Mouse (Mus musculus): ENCODE results near the gene Wnk2.

Gene Wnk2

GRCm38 (mm10) chr13:49143323-49143722 lies 4.5 kb downstream of the Wnk2 start:
- no peak for DNase-seq (ENCODE audit: low read depth, low spot score)

GRCm38 (mm10) chr13:49142396-49142795 lies 5.4 kb downstream of the Wnk2 start:
- DNase-seq (ENCODE audit: low read depth, low spot score), result no peak

GRCm38 (mm10) chr13:49140567-49140966 lies 7.2 kb downstream of the Wnk2 start:
- no peak for DNase-seq (ENCODE audit: low read depth, low spot score)

GRCm38 (mm10) chr13:49134491-49134890 lies 13.3 kb downstream of the Wnk2 start:
- DNase-seq (ENCODE audit: low read depth, low spot score), result no peak

- no peak for DNase-seq (ENCODE audit: low read depth, low spot score)
Observed at GRCm38 (mm10) chr13:49133125-49133524, 14.7 kb downstream of the Wnk2 start.

GRCm38 (mm10) chr13:49131946-49132687 lies 15.7 kb downstream of the Wnk2 start:
- DNase-seq (ENCODE audit: low read depth, low spot score), result no peak

GRCm38 (mm10) chr13:49131342-49131855 lies 16.4 kb downstream of the Wnk2 start:
- no peak for DNase-seq (ENCODE audit: low read depth, low spot score)

- DNase-seq (ENCODE audit: low read depth, low spot score), result no peak
Observed at GRCm38 (mm10) chr13:49129845-49130244, 18.0 kb downstream of the Wnk2 start.

GRCm38 (mm10) chr13:49129154-49129553 lies 18.7 kb downstream of the Wnk2 start:
- no peak for DNase-seq (ENCODE audit: low read depth, low spot score)

GRCm38 (mm10) chr13:49127844-49128631 lies 19.8 kb downstream of the Wnk2 start:
- DNase-seq (ENCODE audit: low read depth, low spot score), result no peak

- no peak for DNase-seq (ENCODE audit: low read depth, low spot score)
Observed at GRCm38 (mm10) chr13:49122106-49122505, 25.7 kb downstream of the Wnk2 start.

GRCm38 (mm10) chr13:49117563-49117962 lies 30.3 kb downstream of the Wnk2 start:
- DNase-seq (ENCODE audit: low read depth, low spot score), result peak; percentile 47

- DNase-seq (ENCODE audit: low read depth, low spot score), result no peak
Observed at GRCm38 (mm10) chr13:49114921-49115320, 32.9 kb downstream of the Wnk2 start.

GRCm38 (mm10) chr13:49114116-49114515 lies 33.7 kb downstream of the Wnk2 start:
- no peak for DNase-seq (ENCODE audit: low read depth, low spot score)

GRCm38 (mm10) chr13:49113345-49113744 lies 34.5 kb downstream of the Wnk2 start:
- DNase-seq (ENCODE audit: low read depth, low spot score), result no peak

GRCm38 (mm10) chr13:49112652-49113051 lies 35.2 kb downstream of the Wnk2 start:
- DNase-seq (ENCODE audit: low read depth, low spot score), result no peak

- peak; percentile 16 for DNase-seq (ENCODE audit: low read depth, low spot score)
Observed at GRCm38 (mm10) chr13:49109665-49110064, 38.1 kb downstream of the Wnk2 start.

- no peak for DNase-seq (ENCODE audit: low read depth, low spot score)
Observed at GRCm38 (mm10) chr13:49108119-49108846, 39.5 kb downstream of the Wnk2 start.

- no peak for DNase-seq (ENCODE audit: low read depth, low spot score)
Observed at GRCm38 (mm10) chr13:49103913-49104312, 43.9 kb downstream of the Wnk2 start.

GRCm38 (mm10) chr13:49103235-49103634 lies 44.6 kb downstream of the Wnk2 start:
- DNase-seq (ENCODE audit: low read depth, low spot score), result no peak

- DNase-seq (ENCODE audit: low read depth, low spot score), result no peak
Observed at GRCm38 (mm10) chr13:49100417-49100816, 47.4 kb downstream of the Wnk2 start.

- no peak for DNase-seq (ENCODE audit: low read depth, low spot score)
Observed at GRCm38 (mm10) chr13:49096826-49097225, 51.0 kb downstream of the Wnk2 start.
